Mouse (Mus musculus): ENCODE measurements around the gene Sstr4. TPM values are rescaled to one million over a fixed set of nuclear protein-coding genes. Genes with fewer than 3 reads are reported as not detected.
A peak's percentile ranks its signal among the peaks of the same experiment; 100 is the strongest.

Gene Sstr4
- total and polyA plus RNA-seq, 3 experiments = not detected

DNA sequence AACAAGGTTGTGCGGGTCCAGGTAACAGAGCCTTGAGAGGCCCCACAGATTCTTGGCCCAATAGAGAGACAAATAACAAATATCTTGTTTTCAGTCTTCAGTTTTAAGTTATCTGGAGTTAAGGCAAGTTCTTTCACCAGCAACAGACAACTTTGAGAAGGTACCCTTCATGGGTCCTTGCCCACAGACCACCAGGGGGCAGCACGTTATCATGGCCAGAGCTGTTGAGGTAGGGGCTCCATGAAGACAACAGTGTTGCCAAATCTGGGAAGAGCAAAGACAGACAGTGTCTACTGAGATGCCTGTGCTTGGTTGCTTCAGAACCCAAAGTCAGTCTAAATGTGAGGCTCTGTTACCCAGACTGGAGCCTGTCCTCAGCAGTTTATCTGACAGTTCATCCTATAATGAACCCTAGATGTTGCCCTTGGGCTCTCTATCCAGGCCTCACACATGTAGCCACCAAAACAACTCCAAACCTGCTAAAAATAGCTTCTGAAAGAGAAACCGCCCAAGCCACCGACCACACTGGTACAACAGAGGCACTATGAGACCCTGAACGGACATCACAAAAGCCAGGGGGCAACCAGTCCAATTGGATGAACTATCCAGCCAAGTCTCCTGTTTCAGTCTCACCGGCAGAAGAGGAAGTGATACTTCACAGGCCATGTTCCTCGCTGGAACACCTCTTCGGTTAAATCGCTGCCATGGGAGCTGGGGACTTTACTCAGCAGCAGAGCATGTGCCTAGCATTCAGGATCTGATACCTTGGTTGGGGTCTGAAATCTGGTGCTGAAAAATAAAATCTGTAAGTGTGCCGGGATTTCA lies 19.6 kb upstream of the Sstr4 start:
- Histone ChIP-seq H3K4me3 (ENCODE audit: control insufficient read depth in 1 of 2, insufficient read depth in 1 of 2, low read depth in 2 of 2, low read length in 2 of 2) (no peak overlapping the region), H3K36me3 (ENCODE audit: control insufficient read depth in 1 of 2, insufficient read depth in 2 of 2, low read length in 2 of 2) (no peaks in the 10 kb centered on the region), H3K27me3 (ENCODE audit: control insufficient read depth in 1 of 2, insufficient read depth in 2 of 2, low read length in 2 of 2) (no peaks in the 10 kb centered on the region), H3K9me3 (replicated peaks; ENCODE audit: insufficient read depth, low read length) (no peaks in the 10 kb centered on the region), H3K27ac (ENCODE audit: control insufficient read depth, low read depth, low read length) (no peak overlapping the region), H3K4me1 (ENCODE audit: control insufficient read depth in 1 of 2, insufficient read depth in 2 of 2, low read length in 2 of 2) (no peaks in the 10 kb centered on the region), H3K79me2 (ENCODE audit: control insufficient read depth, insufficient read depth, low read length, poor library complexity) (no peaks in the 10 kb centered on the region), H3K9ac (ENCODE audit: control insufficient read depth, low read depth, low read length, poor library complexity, severe bottlenecking) (no peak overlapping the region)
- TF ChIP-seq CHD1 (IDR thresholded peaks at IDR 0.05; ENCODE audit: low read depth, low read length) (no peak), POLR2AphosphoS2 (IDR thresholded peaks at IDR 0.05; ENCODE audit: low read length) (no peak), JUND (IDR thresholded peaks at IDR 0.05; ENCODE audit: low read depth, low read length) (no peak), ZKSCAN1 (IDR thresholded peaks at IDR 0.05; ENCODE audit: low read depth, low read length) (no peak), NRF1 (IDR thresholded peaks at IDR 0.05; ENCODE audit: insufficient read depth, low read depth, low read length, poor library complexity, severe bottlenecking) (no peak), UBTF (IDR thresholded peaks at IDR 0.05; ENCODE audit: borderline replicate concordance, insufficient read depth, low read depth, low read length) (no peak), POLR2A (IDR thresholded peaks at IDR 0.05; ENCODE audit: control insufficient read depth in 1 of 2, insufficient read depth in 1 of 2, low read depth in 1 of 2, low read length in 2 of 2, poor library complexity in 1 of 2) (no peak), TBP (IDR thresholded peaks at IDR 0.05; ENCODE audit: low read depth, low read length) (no peak), SMC3 (IDR thresholded peaks at IDR 0.05; ENCODE audit: low read depth, low read length) (no peak), MXI1 (IDR thresholded peaks at IDR 0.05; ENCODE audit: low read depth, low read length) (no peak), USF1 (IDR thresholded peaks at IDR 0.05; ENCODE audit: low read depth, low read length) (no peak), NELFE (IDR thresholded peaks at IDR 0.05; ENCODE audit: low read depth, low read length) (no peak), CTCF (IDR thresholded peaks at IDR 0.05 in 2 of 3, conservative IDR thresholded peaks at IDR 0.05 in 1 of 3; ENCODE audit: control insufficient read depth in 1 of 3, insufficient read depth in 1 of 3, low read depth in 2 of 3, low read length in 3 of 3, poor library complexity in 1 of 3, severe bottlenecking in 1 of 3) (no peak; a peak in 1 of 6 replicates), ZC3H11A (IDR thresholded peaks at IDR 0.05; ENCODE audit: low read depth, low read length) (no peak), TAL1 (IDR thresholded peaks at IDR 0.05; ENCODE audit: low read length) (no peak), USF2 (IDR thresholded peaks at IDR 0.05; ENCODE audit: borderline replicate concordance in 1 of 2, insufficient read depth in 1 of 2, low read depth in 1 of 2, low read length in 2 of 2) (no peak), MEF2A (IDR thresholded peaks at IDR 0.05; ENCODE audit: extremely low read depth, insufficient replicate concordance, low read depth, low read length, poor library complexity, severe bottlenecking) (no peak), POLR2AphosphoS5 (IDR thresholded peaks at IDR 0.05; ENCODE audit: borderline replicate concordance, low read depth, low read length) (no peak)
- DNase-seq (ENCODE audit: low read depth, low spot score) = peak; percentile 2

DNA sequence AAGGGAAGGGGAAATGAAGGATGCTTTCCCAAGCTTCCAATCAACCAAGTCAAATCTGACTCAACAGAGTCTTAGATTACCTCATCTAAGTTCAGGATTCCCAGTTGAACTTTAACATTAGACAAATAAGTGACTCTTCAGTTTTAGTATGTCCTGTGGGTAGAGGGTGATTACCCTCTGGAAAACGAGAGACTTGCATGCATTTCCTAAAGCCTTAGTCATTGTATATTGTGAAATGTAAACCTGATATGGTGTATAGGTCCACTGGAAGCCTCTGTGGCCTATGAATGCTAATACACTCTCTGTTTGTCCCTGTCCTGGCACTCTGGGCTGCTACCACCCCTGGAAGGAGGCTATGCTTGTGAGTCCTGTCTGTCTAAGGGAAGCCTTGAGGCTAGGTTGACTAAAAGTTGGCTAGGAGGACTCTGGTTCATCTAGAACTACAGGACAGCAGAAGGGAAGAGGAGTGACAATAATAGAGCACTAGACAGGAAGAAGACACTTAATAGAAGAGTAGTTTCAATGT lies 16.3 kb upstream of the Sstr4 start:
- no peak for TF ChIP-seq JUND (IDR thresholded peaks at IDR 0.05; ENCODE audit: low read depth, low read length)
- TF ChIP-seq BHLHE40 (IDR thresholded peaks at IDR 0.05; ENCODE audit: borderline replicate concordance, low read depth, low read length) = no peak
- TF ChIP-seq EP300 (IDR thresholded peaks at IDR 0.05; ENCODE audit: low read depth in 1 of 2, low read length in 2 of 2) = no peak
- no peak for TF ChIP-seq POLR2A (IDR thresholded peaks at IDR 0.05; ENCODE audit: control insufficient read depth in 1 of 2, insufficient read depth in 1 of 2, low read depth in 1 of 2, low read length in 2 of 2, poor library complexity in 1 of 2)
- TF ChIP-seq MAX (IDR thresholded peaks at IDR 0.05; ENCODE audit: low read length) = no peak
- TF ChIP-seq USF1 (IDR thresholded peaks at IDR 0.05; ENCODE audit: low read depth, low read length) = no peak
- TF ChIP-seq GATA1 (IDR thresholded peaks at IDR 0.05; ENCODE audit: low read depth, low read length) = no peak
- no peak for TF ChIP-seq POLR2AphosphoS2 (IDR thresholded peaks at IDR 0.05; ENCODE audit: low read length)
- TF ChIP-seq TCF12 (IDR thresholded peaks at IDR 0.05; ENCODE audit: low read depth, low read length) = no peak
- no peak for DNase-seq (ENCODE audit: low read depth, low spot score)
- no peak overlapping the region for H3K4me3 ChIP-seq (ENCODE audit: control insufficient read depth in 1 of 2, insufficient read depth in 1 of 2, low read depth in 2 of 2, low read length in 2 of 2)

More for the DNA sequence above, 16.3 kb upstream of the Sstr4 start:
- H3K27ac ChIP-seq (ENCODE audit: control insufficient read depth, low read depth, low read length) = no peak overlapping the region
- no peaks in the 10 kb centered on the region for H3K4me1 ChIP-seq (ENCODE audit: control insufficient read depth in 1 of 2, insufficient read depth in 2 of 2, low read length in 2 of 2)
- H3K9ac ChIP-seq (ENCODE audit: control insufficient read depth, low read depth, low read length, poor library complexity, severe bottlenecking) = no peak overlapping the region
- no peaks in the 10 kb centered on the region for H3K79me2 ChIP-seq (ENCODE audit: control insufficient read depth, insufficient read depth, low read length, poor library complexity)
- no peaks in the 10 kb centered on the region for H3K9me3 ChIP-seq (replicated peaks; ENCODE audit: insufficient read depth, low read length)
- no peaks in the 10 kb centered on the region for H3K36me3 ChIP-seq (ENCODE audit: control insufficient read depth in 1 of 2, insufficient read depth in 2 of 2, low read length in 2 of 2)
- no peaks in the 10 kb centered on the region for H3K27me3 ChIP-seq (ENCODE audit: control insufficient read depth in 1 of 2, insufficient read depth in 2 of 2, low read length in 2 of 2)

Measured in MEL (cell line).